Mouse (Mus musculus) brain, embryonic 14.5 days (tissue): ENCODE measurements around the gene Atp8b5.

Experiments
- CTCF ChIP-seq: fragments of 200-500 bp; IDR thresholded peaks from 2 replicates; pipeline ENCODE4 v1.5.1; 2012; ENCODE audit warnings: inconsistent platforms, mild to moderate bottlenecking, moderate library complexity, borderline replicate concordance; ENCODE audit not compliant: insufficient read depth, insufficient read length; ENCODE audit errors: extremely low read depth
- POLR2A ChIP-seq: fragments of 200-500 bp; IDR thresholded peaks from 2 replicates; pipeline ENCODE4 v1.6.1; 2012; ENCODE audit warnings: mild to moderate bottlenecking, inconsistent platforms, borderline replicate concordance; ENCODE audit not compliant: poor library complexity, insufficient read depth, insufficient read length, severe bottlenecking; ENCODE audit errors: extremely low read depth

DNA sequence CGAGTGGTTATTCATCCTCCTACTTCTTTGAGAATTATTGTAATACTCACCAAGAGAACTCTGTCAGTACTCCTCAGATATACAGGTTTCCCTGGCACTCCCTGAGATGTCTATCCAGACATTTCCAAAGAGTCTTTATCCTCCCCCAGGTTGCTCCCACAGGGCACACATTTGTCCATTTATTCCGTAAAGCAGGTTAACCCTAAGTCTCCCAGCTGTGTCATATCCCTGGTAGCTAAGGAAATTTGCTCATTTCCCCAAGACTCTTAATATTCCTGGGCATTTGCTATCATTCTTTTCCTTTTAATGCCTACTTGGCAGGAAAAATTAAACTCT lies 332 bp downstream of the Atp8b5 start:
- TF ChIP-seq POLR2A, result no peak
- TF ChIP-seq CTCF, result no peak
